Mouse (Mus musculus): ENCODE results near the gene Zfp773.
"Not testable (repeated sequence)": the region's sequence is repeated elsewhere in the genome, so short reads cannot be mapped to it uniquely, and the experiment has no call there.

Gene Zfp773

GRCm38 (mm10) chr7:7136379-7136866 lies at the start of gene Zfp773:
Zfp773 (minus strand) TSS chr7:7136755.
- DNase-seq (ENCODE audit: low read depth, low spot score) = peak; percentile 39

GRCm38 (mm10) chr7:7185897-7186296 lies 49.3 kb upstream of the Zfp773 start:
- DNase-seq (ENCODE audit: low read depth, low spot score) = no peak

- DNase-seq (ENCODE audit: low read depth, low spot score) = peak; percentile 77
Observed at GRCm38 (mm10) chr7:7171227-7172147, 34.9 kb upstream of the Zfp773 start, which contains the start of gene Zfp418. Zfp418 (plus strand) TSS chr7:7171330.

GRCm38 (mm10) chr7:7145991-7146608 lies 9.5 kb upstream of the Zfp773 start:
- no peak for DNase-seq (ENCODE audit: low read depth, low spot score)

GRCm38 (mm10) chr7:7144215-7144614 lies 7.7 kb upstream of the Zfp773 start:
- DNase-seq (ENCODE audit: low read depth, low spot score) = no peak

- no peak for DNase-seq (ENCODE audit: low read depth, low spot score)
Observed at GRCm38 (mm10) chr7:7132751-7133150, 3.8 kb downstream of the Zfp773 start.

- DNase-seq (ENCODE audit: low read depth, low spot score) = not testable (repeated sequence)
Observed at GRCm38 (mm10) chr7:7130491-7131124, 5.9 kb downstream of the Zfp773 start.

GRCm38 (mm10) chr7:7121602-7121980 lies 15.0 kb downstream of the Zfp773 start:
- no peak for DNase-seq (ENCODE audit: low read depth, low spot score)

- DNase-seq (ENCODE audit: low read depth, low spot score) = peak; percentile 91
Observed at GRCm38 (mm10) chr7:7120921-7121601, 15.5 kb downstream of the Zfp773 start, which contains the start of gene Zfp954. Zfp954 (minus strand) TSS chr7:7121488.

- DNase-seq (ENCODE audit: low read depth, low spot score) = no peak
Observed at GRCm38 (mm10) chr7:7118441-7118840, 18.1 kb downstream of the Zfp773 start.

- DNase-seq (ENCODE audit: low read depth, low spot score) = no peak
Observed at GRCm38 (mm10) chr7:7108501-7108900, 28.1 kb downstream of the Zfp773 start.
